10 mouse cellular contexts compared by ENCODE assay signal in genomic region chr6:47633467-47633866, GRCm38 (mm10). TPM values are rescaled to one million over a fixed set of nuclear protein-coding genes. Genes with fewer than 3 reads are reported as not detected.
DNase-seq lines count a peak whose midpoint lies in the region; ATAC-seq and TF ChIP-seq lines count a peak whose summit lies in the region.
"Had no signal": no experiment of that assay in that cellular context is flagged by ENCODE, and none has a peak within 500 bp of the region (broad histone marks: within the 10 kb centered on the region; RNA-seq: fewer than 3 reads in every experiment).

No protein-coding gene starts in this region.

- H3K9ac ChIP-seq in lung, embryonic 14.5 days = no peak overlapping the region
- H3K9ac ChIP-seq in embryonic facial prominence, embryonic 14.5 days (ENCODE audit: low read depth, low read length) = no peak overlapping the region
- H3K9ac ChIP-seq: hindbrain, embryonic 12.5 days; neural tube, embryonic 13.5 days had no signal

- H3K27ac ChIP-seq in lung, embryonic 14.5 days (ENCODE audit: low read depth) = no peak overlapping the region
- H3K27ac ChIP-seq in embryonic facial prominence, embryonic 14.5 days (replicated peaks; ENCODE audit: low read depth, low read length) = no peak overlapping the region
- H3K27ac ChIP-seq in heart, embryonic 10.5 days = no peak overlapping the region
- H3K27ac ChIP-seq: hindbrain, embryonic 12.5 days; neural tube, embryonic 13.5 days had no signal

- ATAC-seq in CD4-positive, CD25-positive, alpha-beta regulatory T cell, adult 4 months = no peak
- no peak for ATAC-seq in lung, embryonic 14.5 days (ENCODE audit: insufficient read depth)
- no peak for ATAC-seq in embryonic facial prominence, embryonic 14.5 days (ENCODE audit: low read depth)

- no peaks in the 10 kb centered on the region for H3K4me1 ChIP-seq in lung, embryonic 14.5 days (ENCODE audit: insufficient read depth)
- no peaks in the 10 kb centered on the region for H3K4me1 ChIP-seq in embryonic facial prominence, embryonic 14.5 days (ENCODE audit: control insufficient read depth, insufficient read depth, low read length)
- no peaks in the 10 kb centered on the region for H3K4me1 ChIP-seq in heart, embryonic 10.5 days
- H3K4me1 ChIP-seq: hindbrain, embryonic 12.5 days; neural tube, embryonic 13.5 days had no signal

- H3K27me3 ChIP-seq in lung, embryonic 14.5 days (ENCODE audit: insufficient read depth, low read length) = no peaks in the 10 kb centered on the region
- no peaks in the 10 kb centered on the region for H3K27me3 ChIP-seq in embryonic facial prominence, embryonic 14.5 days (replicated peaks; ENCODE audit: control insufficient read depth, insufficient read depth, low read length)
- H3K27me3 ChIP-seq in heart, embryonic 10.5 days (ENCODE audit: insufficient read depth, poor library complexity, severe bottlenecking) = no peaks in the 10 kb centered on the region
- H3K27me3 ChIP-seq: hindbrain, embryonic 12.5 days; neural tube, embryonic 13.5 days had no signal

- H3K36me3 ChIP-seq in lung, embryonic 14.5 days (ENCODE audit: insufficient read depth) = no peaks in the 10 kb centered on the region
- no peaks in the 10 kb centered on the region for H3K36me3 ChIP-seq in embryonic facial prominence, embryonic 14.5 days (ENCODE audit: control insufficient read depth, insufficient read depth, low read length)
- no peaks in the 10 kb centered on the region for H3K36me3 ChIP-seq in heart, embryonic 10.5 days
- H3K36me3 ChIP-seq: hindbrain, embryonic 12.5 days; neural tube, embryonic 13.5 days had no signal

- peak; percentile 44 for TF ChIP-seq CTCF in lung, embryonic 14.5 days (IDR thresholded peaks at IDR 0.05; ENCODE audit: low read depth)

- no peak overlapping the region for H3K4me3 ChIP-seq in lung, embryonic 14.5 days (ENCODE audit: low read depth, low read length)
- no peak overlapping the region for H3K4me3 ChIP-seq in embryonic facial prominence, embryonic 14.5 days (ENCODE audit: low read depth, low read length)
- H3K4me3 ChIP-seq in heart, embryonic 10.5 days = no peak overlapping the region
- H3K4me3 ChIP-seq: hindbrain, embryonic 12.5 days; neural tube, embryonic 13.5 days had no signal

- H3K4me2 ChIP-seq in lung, embryonic 14.5 days = no peak overlapping the region
- H3K4me2 ChIP-seq in embryonic facial prominence, embryonic 14.5 days (ENCODE audit: low read depth, low read length) = no peak overlapping the region
- H3K4me2 ChIP-seq: hindbrain, embryonic 12.5 days; neural tube, embryonic 13.5 days had no signal

- peak; percentile 66 for DNase-seq in CD4-positive, CD25-positive, alpha-beta regulatory T cell, adult 2 months (ENCODE audit: low read depth, low spot score)
- DNase-seq in lung, embryonic 14.5 days = peak; percentile 34
- DNase-seq in lung, postnatal 4 days = no peak
- DNase-seq in embryonic facial prominence, embryonic 14.5 days (ENCODE audit: low spot score) = peak; percentile 11
- DNase-seq in thymus, postnatal 0 days (ENCODE audit: low spot score) = peak; percentile 60
- no peak for DNase-seq in urinary bladder, postnatal 4 days (ENCODE audit: low spot score in 2 of 2)
- no peak for DNase-seq in heart, embryonic 10.5 days (ENCODE audit: low spot score)

- H3K9me3 ChIP-seq in lung, embryonic 14.5 days (ENCODE audit: low read depth, low read length) = no peaks in the 10 kb centered on the region
- no peaks in the 10 kb centered on the region for H3K9me3 ChIP-seq in embryonic facial prominence, embryonic 14.5 days (ENCODE audit: control insufficient read depth, low read length)
- no peaks in the 10 kb centered on the region for H3K9me3 ChIP-seq in heart, embryonic 10.5 days
- H3K9me3 ChIP-seq: hindbrain, embryonic 12.5 days; neural tube, embryonic 13.5 days had no signal

RNA-seq across cellular contexts. Expression of gene Ezh2, which starts 38.3 kb away (rescaled TPM):
- 10 to 100 TPM; 36.2 to 43.3 TPM for polyA plus RNA-seq in CD4-positive, CD25-positive, alpha-beta regulatory T cell, adult 4 months (2017; shearing (Covaris generic))
- polyA plus RNA-seq in lung, embryonic 14.5 days (2014; fragmentation: Nextera tagmentation; extraction: Ambion mirVana) = 102 TPM in 2 replicates
- 71.1 and 72.8 TPM in 2 replicates for polyA plus RNA-seq in embryonic facial prominence, embryonic 14.5 days (2014; fragmentation: Nextera tagmentation; extraction: Ambion mirVana)
- polyA plus RNA-seq in thymus, postnatal 0 days (2015; fragmentation: Nextera tagmentation; extraction: Ambion mirVana) = 183 and 197 TPM in 2 replicates
- 68.1 and 111 TPM in 2 replicates for polyA plus RNA-seq in heart, embryonic 10.5 days (2016; fragmentation: Nextera tagmentation; extraction: Ambion mirVana)

Comparison
In these comparisons a context has a peak if more than half of its experiments do, and no peak if none do; other contexts are left out.
1. DNase-seq: peak in CD4-positive, CD25-positive, alpha-beta regulatory T cell, adult 2 months (single experiment), lung, embryonic 14.5 days (single experiment), embryonic facial prominence, embryonic 14.5 days (single experiment) and thymus, postnatal 0 days (single experiment); none in lung, postnatal 4 days (0 of 2), urinary bladder, postnatal 4 days (0 of 2) and heart, embryonic 10.5 days (single experiment).